Mouse (Mus musculus) left cerebral cortex, postnatal 36 days (tissue): ENCODE measurements around the gene Efcab2. TPM values are rescaled to one million over a fixed set of nuclear protein-coding genes. Genes with fewer than 3 reads are reported as not detected.
"Not testable (repeated sequence)": the region's sequence is repeated elsewhere in the genome, so short reads cannot be mapped to it uniquely, and the experiment has no call there.

Source experiments
- DNase-seq, 2 experiments: peaks; one replicate each; pipeline ENCODE4 v3.0.0; 2021 to 2022; ENCODE audit warnings: low spot score in 2 of 2, mixed read lengths in 1 of 2
- intact Hi-C: fragments of 180-260 bp; cut with DNase I; formaldehyde crosslinking; loops from one replicate; pipeline ENCODE4 v1.15.1; 2025
- total RNA-seq, 2 experiments: library from RNA; stranded (reverse); gene quantifications; 2 replicates each; pipeline ENCODE4 v1.2.3; 2021

Efcab2 gene
- total RNA-seq, 2 experiments from 2014 or later: 11.6 to 12.5 TPM

GRCm38 (mm10) chr1:178399879-178400278 is 6.0 kb upstream of the Efcab2 start:
- no peak for DNase-seq
- intact Hi-C loops: no loop called here

GRCm38 (mm10) chr1:178400652-178401051 is 5.2 kb upstream of the Efcab2 start:
- no peak for DNase-seq
- intact Hi-C loops: no loop called here

GRCm38 (mm10) chr1:178401960-178402359 is 3.9 kb upstream of the Efcab2 start:
- DNase-seq: no peak
- intact Hi-C loops: no loop called here

- DNase-seq: peak; percentile 77 to 80
- intact Hi-C loops: loop anchor here (2.0 kb wide), 1 partner anchor 37 kb away; no protein-coding TSS in a partner anchor
These were observed 407 bp upstream of the Efcab2 start for GRCm38 (mm10) chr1:178405445-178405911.

- intact Hi-C loops: loop anchor here (1.0 to 2.0 kb wide), 3 partner anchors 42 to 88 kb away; partner anchors contain the start of genes Cox20 and Hnrnpu
- DNase-seq: no peak
These were observed 1.1 kb downstream of the Efcab2 start for GRCm38 (mm10) chr1:178406765-178407645.

GRCm38 (mm10) chr1:178407651-178408050 is 1.8 kb downstream of the Efcab2 start:
- intact Hi-C loops: loop anchor here (2.0 kb wide), 1 partner anchor 41 kb away; no protein-coding TSS in a partner anchor

GRCm38 (mm10) chr1:178408901-178409361 is 3.0 kb downstream of the Efcab2 start:
- intact Hi-C loops: no loop called here
- no peak for DNase-seq

More at GRCm38 (mm10) chr1:178407651-178408050, 1.8 kb downstream of the Efcab2 start:
- DNase-seq: no peak

GRCm38 (mm10) chr1:178413367-178413766 is 7.5 kb downstream of the Efcab2 start:
- DNase-seq, intact Hi-C loops: not testable (repeated sequence)

- intact Hi-C loops: no loop called here
- DNase-seq: no peak
These were observed 13.7 kb downstream of the Efcab2 start for GRCm38 (mm10) chr1:178419608-178420007.

- intact Hi-C loops: no loop called here
- DNase-seq: no peak
These were observed 17.8 kb downstream of the Efcab2 start for GRCm38 (mm10) chr1:178423662-178424061.

- intact Hi-C loops: no loop called here
- DNase-seq: no peak
These were observed 25.9 kb downstream of the Efcab2 start for GRCm38 (mm10) chr1:178431619-178432444.

- intact Hi-C loops: no loop called here
- DNase-seq: no peak
These were observed 27.7 kb downstream of the Efcab2 start for GRCm38 (mm10) chr1:178433619-178434018.

GRCm38 (mm10) chr1:178444407-178444806 is 38.5 kb downstream of the Efcab2 start:
- DNase-seq: no peak
- intact Hi-C loops: no loop called here

GRCm38 (mm10) chr1:178447036-178447435 is 41.2 kb downstream of the Efcab2 start:
- intact Hi-C loops: loop anchor here (5.0 kb wide), 2 partner anchors 130 to 300 kb away; partner anchors contain the start of gene Cox20
- no peak for DNase-seq

GRCm38 (mm10) chr1:178448271-178448744 is 42.4 kb downstream of the Efcab2 start:
- no peak for DNase-seq
- intact Hi-C loops: loop anchor here (2.0 to 5.0 kb wide), 4 partner anchors 42 to 301 kb away; partner anchors contain the start of genes Cox20, Efcab2 and Hnrnpu

- peak; percentile 44 to 64 for DNase-seq
- intact Hi-C loops: loop anchor here (2.0 to 5.0 kb wide), 4 partner anchors 42 to 302 kb away; partner anchors contain the start of genes Cox20, Efcab2 and Hnrnpu
These were observed 43.3 kb downstream of the Efcab2 start for GRCm38 (mm10) chr1:178449172-178449571.

GRCm38 (mm10) chr1:178449933-178450332 is 44.0 kb downstream of the Efcab2 start:
- DNase-seq: no peak
- intact Hi-C loops: loop anchor here (2.0 to 5.0 kb wide), 4 partner anchors 43 to 303 kb away; partner anchors contain the start of genes Cox20, Efcab2 and Hnrnpu

- intact Hi-C loops: no loop called here
- DNase-seq: no peak
These were observed 48.2 kb downstream of the Efcab2 start for GRCm38 (mm10) chr1:178454125-178454524.

- intact Hi-C loops: no loop called here
- no peak for DNase-seq
These were observed 49.2 kb downstream of the Efcab2 start for GRCm38 (mm10) chr1:178455120-178455519.
